Mouse (Mus musculus): ENCODE measurements at regions not wholly inside any gene's neighbourhood (a gene's known extent, or its start where the extent isn't known, plus 50 kb on each side); places are given as distances from the start of the nearest gene placed in this dataset.

GRCm38 (mm10) chr4:10610784-10611183 is 263.5 kb upstream of the 2610301B20Rik start:
- DNase-seq, result no peak
